In the genomic region with DNA sequence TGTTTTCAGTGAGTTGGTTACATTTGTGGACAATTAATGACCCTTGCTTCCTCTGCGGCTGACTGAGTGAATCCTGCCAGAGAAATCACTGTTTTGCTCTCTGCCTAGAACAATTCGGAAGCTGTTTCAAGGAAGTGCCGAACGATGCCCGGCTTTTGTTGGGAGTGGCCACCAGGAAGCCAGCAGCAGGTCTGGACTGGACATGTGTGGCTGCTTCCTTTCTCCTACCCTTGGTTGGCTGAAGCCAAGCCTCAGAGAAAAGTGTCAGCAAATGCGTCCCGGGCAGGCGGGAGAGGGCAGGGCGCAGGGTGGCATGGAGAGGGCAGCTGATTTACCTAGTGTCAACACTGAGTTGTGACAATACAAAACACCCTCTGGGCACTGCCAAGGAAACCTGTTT, we compare ENCODE assay signal across 9 mouse cellular contexts. TPM values are rescaled to one million over a fixed set of nuclear protein-coding genes. Genes with fewer than 3 reads are reported as not detected.
DNase-seq lines count a peak whose midpoint lies in the region; ATAC-seq and TF ChIP-seq lines count a peak whose summit lies in the region.
"Had no signal": no experiment of that assay in that cellular context is flagged by ENCODE, and none has a peak within 500 bp of the region (broad histone marks: within the 10 kb centered on the region; RNA-seq: fewer than 3 reads in every experiment).

No protein-coding gene starts in this region.

- peaks cover 5% of the 10 kb centered on the region; the same call in 1 of the 2 replicates for H3K36me3 ChIP-seq in E14TG2a.4 (ENCODE audit: insufficient read depth, low read length)
- no peaks in the 10 kb centered on the region for H3K36me3 ChIP-seq in limb, embryonic 13.5 days
- H3K36me3 ChIP-seq: G1E; liver, embryonic 13.5 days had no signal

- intact Hi-C loops in heart, postnatal 25 days (cut with DNase I), result no loop called here

- H3K4me1 ChIP-seq in E14TG2a.4 (replicated peaks; ENCODE audit: low read depth, low read length), result peaks cover 84% of the 10 kb centered on the region
- H3K4me1 ChIP-seq in brown adipose tissue, adult 24 weeks (ENCODE audit: control insufficient read depth, insufficient read depth, insufficient read length, low read length), result peaks cover 15% of the 10 kb centered on the region
- H3K4me1 ChIP-seq in limb, embryonic 13.5 days, result peaks cover 19% of the 10 kb centered on the region

- H3K9ac ChIP-seq in limb, embryonic 13.5 days, result no peak overlapping the region
- H3K9ac ChIP-seq: liver, embryonic 13.5 days had no signal

- H3K27me3 ChIP-seq in E14TG2a.4 (ENCODE audit: insufficient read depth, low read length), result peaks cover 33% of the 10 kb centered on the region
- peaks cover 57% of the 10 kb centered on the region for H3K27me3 ChIP-seq in limb, embryonic 13.5 days

- peak; percentile 52 for DNase-seq in heart, postnatal 25 days (ENCODE audit: low spot score)
- DNase-seq in Muller cell, postnatal 12 days (ENCODE audit: inconsistent ontology term), result no peak
- DNase-seq in left cerebral cortex, adult 11 months (ENCODE audit: low spot score), result no peak
- no peak for DNase-seq in cerebellum, postnatal 10 days
- DNase-seq: liver, embryonic 13.5 days had no signal

- TF ChIP-seq CTCF in E14TG2a.4 (conservative IDR thresholded peaks at IDR 0.05; ENCODE audit: low read length), result no peak

- WGBS in limb, embryonic 13.5 days, result 72% methylated on average over 9 of the region's 9 CpGs

- no peak overlapping the region for H3K4me2 ChIP-seq in limb, embryonic 13.5 days (replicated peaks)
- H3K4me2 ChIP-seq: liver, embryonic 13.5 days had no signal

- peak overlapping the region; percentile 92 for H3K27ac ChIP-seq in brown adipose tissue, adult 24 weeks (replicated peaks; ENCODE audit: low read depth, low read length)
- peak overlapping the region; percentile 15; the same call in 1 of the 2 replicates for H3K27ac ChIP-seq in limb, embryonic 13.5 days
- H3K27ac ChIP-seq: liver, embryonic 13.5 days had no signal

- no peaks in the 10 kb centered on the region for H3K9me3 ChIP-seq in E14TG2a.4 (ENCODE audit: low read length)
- H3K9me3 ChIP-seq in limb, embryonic 13.5 days, result no peaks in the 10 kb centered on the region
- H3K9me3 ChIP-seq: liver, embryonic 13.5 days had no signal

- no peak for ATAC-seq in limb, embryonic 13.5 days (ENCODE audit: low FRiP score, low read depth)

- 0 out of 2 replicates have a peak overlapping the region, but pooled peaks have one; percentile 3 for H3K4me3 ChIP-seq in E14TG2a.4 (replicated peaks; ENCODE audit: low read length)
- no peak overlapping the region; the same call in 1 of the 2 replicates for H3K4me3 ChIP-seq in brown adipose tissue, adult 24 weeks (ENCODE audit: insufficient read depth, low read depth, low read length)
- H3K4me3 ChIP-seq in limb, embryonic 13.5 days, result no peak overlapping the region
- H3K4me3 ChIP-seq: liver, embryonic 13.5 days had no signal

RNA-seq across cellular contexts. Expression of gene Bik, which starts 3.6 kb away (rescaled TPM):
- 4.1 TPM in 1 of 2 replicates, not detected in the other for polyA plus RNA-seq in brown adipose tissue, adult 24 weeks (2012; ENCODE audit: insufficient read depth, insufficient read length, missing spikeins)
- 10 to 100 TPM in 1 of 2 experiments, 1 to 10 TPM in 1; 9.3 to 11.8 TPM for total RNA-seq in heart, postnatal 25 days (2021)
- 3.5 and 3.7 TPM in 2 replicates for polyA plus RNA-seq in limb, embryonic 13.5 days (2015; fragmentation: Nextera tagmentation; extraction: Ambion mirVana)
- total RNA-seq: G1E had no signal
- polyA plus RNA-seq: G1E had no signal

RNA-seq across cellular contexts. Expression of gene Ttll1, which starts 19.5 kb away (rescaled TPM):
- polyA plus RNA-seq in brown adipose tissue, adult 24 weeks (2012; ENCODE audit: insufficient read depth, insufficient read length, missing spikeins), result 6.0 and 7.2 TPM in 2 replicates
- 10 to 100 TPM; 49.0 to 53.0 TPM for total RNA-seq in heart, postnatal 25 days (2021)
- polyA plus RNA-seq in limb, embryonic 13.5 days (2015; fragmentation: Nextera tagmentation; extraction: Ambion mirVana), result 23.4 and 25.1 TPM in 2 replicates

RNA-seq across cellular contexts. Expression of gene Tspo, which starts 33.2 kb away (rescaled TPM):
- 723 and 770 TPM in 2 replicates for polyA plus RNA-seq in brown adipose tissue, adult 24 weeks (2012; ENCODE audit: insufficient read depth, insufficient read length, missing spikeins)
- total RNA-seq in heart, postnatal 25 days (2021), result 10 to 100 TPM; 61.7 to 65.1 TPM
- polyA plus RNA-seq in limb, embryonic 13.5 days (2015; fragmentation: Nextera tagmentation; extraction: Ambion mirVana), result 40.4 and 41.9 TPM in 2 replicates

RNA-seq across cellular contexts. Expression of gene Mcat, which starts 33.4 kb away (rescaled TPM):
- polyA plus RNA-seq in brown adipose tissue, adult 24 weeks (2012; ENCODE audit: insufficient read depth, insufficient read length, missing spikeins), result 29.1 and 29.6 TPM in 2 replicates
- 10 to 100 TPM; 36.6 to 39.6 TPM for total RNA-seq in heart, postnatal 25 days (2021)
- polyA plus RNA-seq in limb, embryonic 13.5 days (2015; fragmentation: Nextera tagmentation; extraction: Ambion mirVana), result 39.4 and 41.6 TPM in 2 replicates

Comparison
In these comparisons a context has a peak if more than half of its experiments do, and no peak if none do; other contexts are left out.
1. RNA of gene Tspo, which starts 33.2 kb away (polyA plus RNA-seq): 723 to 770 TPM in brown adipose tissue, adult 24 weeks; 40.4 to 41.9 TPM in limb, embryonic 13.5 days; every median in the first group is over 10 times any median in the second.